Mouse (Mus musculus): ENCODE data around the gene Muc1.

GRCm38 (mm10) chr3:89206079-89206478 is 22.8 kb upstream of the Muc1 start:
- no peak for TF ChIP-seq POLR2A (IDR thresholded peaks at IDR 0.05; ENCODE audit: low read depth, low read length)
- TF ChIP-seq CTCF (IDR thresholded peaks at IDR 0.05; ENCODE audit: borderline replicate concordance, insufficient read depth, low read length): no peak
